Mouse (Mus musculus): Measurements from ENCODE around the gene Mef2a.

The Mef2a gene

GRCm38 (mm10) chr7:67243121-67243893, 129.4 kb downstream of the Mef2a start:
- peak; percentile 47 for DNase-seq

DNA sequence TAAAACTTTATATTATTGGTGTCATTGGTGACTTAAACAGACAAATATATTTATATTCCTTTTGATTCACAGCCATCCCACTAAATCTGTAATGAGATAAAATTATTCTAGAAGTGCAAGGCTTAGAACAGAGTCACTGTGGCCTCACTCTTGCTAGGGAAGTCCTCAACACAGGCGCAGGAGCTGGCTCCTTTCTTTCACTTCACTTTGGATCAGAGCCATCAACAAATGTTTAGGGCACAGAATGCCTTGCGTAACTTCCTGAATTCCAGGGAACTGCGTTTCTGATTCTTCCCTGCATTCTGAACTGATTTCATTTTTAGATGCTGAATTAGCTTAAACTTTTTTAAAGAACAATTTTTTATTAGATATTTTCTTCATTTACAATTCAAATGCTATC, 130.7 kb downstream of the Mef2a start:
- no peak for DNase-seq

- DNase-seq, result no peak
Observed at GRCm38 (mm10) chr7:67237752-67238151, 134.9 kb downstream of the Mef2a start.

- DNase-seq, result no peak
Observed at GRCm38 (mm10) chr7:67236351-67236750, 136.3 kb downstream of the Mef2a start.

GRCm38 (mm10) chr7:67234797-67235196, 137.9 kb downstream of the Mef2a start:
- DNase-seq, result peak; percentile 47

DNA sequence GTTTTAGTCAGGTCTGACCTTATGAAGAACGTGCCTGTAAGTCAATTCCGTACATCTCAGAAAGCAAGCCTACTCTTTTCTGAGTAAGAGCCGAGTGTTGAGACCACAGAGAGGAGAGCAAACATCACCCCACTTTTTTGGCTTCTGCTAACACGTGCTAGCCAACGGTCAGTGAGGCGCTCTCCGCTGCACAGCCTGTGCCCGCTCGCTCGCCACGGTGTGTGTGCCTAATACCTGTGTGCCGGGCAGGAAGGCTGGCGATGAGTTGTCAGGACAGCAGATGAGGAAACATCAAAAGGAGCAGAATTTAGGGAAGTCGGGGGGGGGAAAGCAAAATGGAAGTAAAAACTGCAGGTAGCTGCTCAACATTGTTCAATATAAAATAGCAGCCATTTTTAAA, 140.2 kb downstream of the Mef2a start:
- DNase-seq, result no peak

GRCm38 (mm10) chr7:67230640-67231140, 142.0 kb downstream of the Mef2a start:
- no peak for DNase-seq

DNA sequence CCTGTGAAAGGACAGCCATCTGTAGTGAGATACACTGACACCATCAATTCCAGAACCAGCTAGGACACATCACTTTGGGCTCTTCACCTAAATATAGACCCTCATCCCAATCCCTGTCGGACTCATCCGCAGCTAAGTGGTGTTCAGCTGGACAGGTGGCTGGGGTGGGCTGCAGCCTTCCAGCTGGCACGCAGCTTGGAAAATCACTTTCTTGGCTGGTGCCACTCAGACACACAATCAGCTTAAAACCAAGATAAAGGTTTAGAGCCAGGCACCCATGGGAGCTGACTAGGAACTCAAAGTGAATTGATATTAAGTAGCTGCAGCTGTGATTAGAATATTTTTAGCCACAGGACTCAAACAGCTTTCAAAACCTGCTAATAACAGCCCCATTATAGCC, 142.4 kb downstream of the Mef2a start:
- no peak for DNase-seq

- DNase-seq, result no peak
Observed at GRCm38 (mm10) chr7:67229701-67230100, 143.0 kb downstream of the Mef2a start.

- DNase-seq, result peak; percentile 77
Observed at GRCm38 (mm10) chr7:67228891-67229602, 143.6 kb downstream of the Mef2a start.

- no peak for DNase-seq
Observed at GRCm38 (mm10) chr7:67228390-67228789, 144.3 kb downstream of the Mef2a start.

DNA sequence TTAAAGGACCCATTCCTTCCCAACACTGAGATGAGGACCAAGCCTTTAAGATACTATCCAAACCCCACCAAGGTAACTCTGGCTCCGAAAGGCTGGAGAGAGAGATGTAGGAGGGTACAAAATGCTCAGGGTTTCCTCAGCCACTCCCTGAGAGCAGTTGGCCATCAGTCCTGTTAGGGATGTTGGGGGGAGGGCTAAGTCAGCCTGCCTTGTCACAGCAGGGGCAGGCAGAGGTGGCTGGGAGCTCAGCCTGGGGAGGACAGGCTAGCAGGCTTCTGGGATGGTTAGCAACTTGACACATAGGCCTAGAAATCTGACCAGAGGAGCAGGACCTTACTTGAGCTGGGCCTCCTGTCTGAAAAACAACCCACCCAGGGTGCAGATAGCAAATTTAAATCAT, 145.1 kb downstream of the Mef2a start:
- DNase-seq, result no peak

DNA sequence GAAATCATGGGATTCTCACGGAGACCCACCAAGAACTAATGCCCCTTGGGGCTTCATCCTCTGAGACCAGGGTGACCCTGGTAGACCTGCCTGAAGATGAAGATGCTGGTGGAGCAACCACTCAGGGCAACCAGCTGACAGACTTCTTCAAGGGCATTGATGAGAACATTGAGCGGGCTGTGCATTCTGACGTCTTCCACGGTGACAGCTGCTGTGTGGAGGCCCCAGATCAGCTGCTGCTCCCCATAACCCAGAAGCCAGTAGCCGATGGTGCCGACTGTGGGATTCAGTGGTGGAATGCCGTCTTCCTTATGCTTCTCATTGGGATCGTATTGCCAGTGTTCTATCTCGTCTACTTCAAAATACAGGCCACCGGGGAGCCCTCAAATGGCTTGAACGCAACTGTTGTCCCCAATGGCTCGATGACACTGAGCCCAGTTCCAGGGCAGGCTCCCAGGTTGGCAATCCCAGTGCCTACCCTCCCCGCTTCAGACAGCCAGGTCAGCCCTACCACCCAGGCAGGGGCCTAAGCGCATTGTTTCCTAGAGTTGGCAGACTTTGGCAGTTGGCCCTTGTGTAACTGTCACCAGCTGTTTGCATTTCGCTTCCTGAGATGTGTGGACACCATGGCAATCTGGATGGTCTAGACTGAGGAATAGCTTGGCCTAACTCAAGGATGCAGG, 146.6 kb downstream of the Mef2a start:
- no peak for DNase-seq

DNA sequence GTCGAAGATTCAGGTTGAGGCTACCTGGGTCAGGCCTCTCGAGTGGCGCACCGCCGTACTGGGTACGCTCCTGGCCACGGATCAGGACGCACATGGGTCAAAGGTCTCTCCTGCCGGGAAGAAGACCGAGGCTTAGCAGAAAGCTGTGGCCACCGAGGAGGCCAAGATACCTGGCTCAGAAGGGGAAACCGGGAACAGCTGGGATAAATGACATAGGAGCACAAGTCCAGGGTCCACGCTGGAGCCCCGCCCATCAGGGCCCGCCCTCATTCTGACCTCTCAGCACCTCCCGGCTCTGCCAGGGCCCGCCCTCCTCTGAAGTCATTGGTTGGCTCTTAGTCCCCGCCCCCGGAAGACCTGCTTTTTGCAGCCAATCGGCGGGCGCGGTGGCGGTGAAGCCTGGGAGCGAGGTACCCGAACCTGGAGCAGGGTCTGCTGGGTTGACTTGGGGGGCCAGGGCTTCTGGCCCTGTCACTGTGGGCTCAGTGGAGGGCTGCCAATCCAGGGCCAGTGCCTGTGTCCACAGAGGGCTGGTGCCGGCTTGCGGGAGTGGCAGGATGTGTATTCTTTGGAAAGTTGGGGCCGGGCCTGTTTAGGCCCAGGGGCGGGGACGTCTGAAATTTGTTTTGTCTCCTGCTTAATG, 150.3 kb downstream of the Mef2a start, which contains the start of gene Lysmd4:
Gene Lysmd4, plus strand, starts transcription at position 325 of the 643 bp plus-strand sequence.
- DNase-seq, result peak; percentile 99

- peak; percentile 83 for DNase-seq
Observed at GRCm38 (mm10) chr7:67217025-67217424, 155.6 kb downstream of the Mef2a start.

- DNase-seq, result no peak
Observed at GRCm38 (mm10) chr7:67216351-67216750, 156.3 kb downstream of the Mef2a start.

DNA sequence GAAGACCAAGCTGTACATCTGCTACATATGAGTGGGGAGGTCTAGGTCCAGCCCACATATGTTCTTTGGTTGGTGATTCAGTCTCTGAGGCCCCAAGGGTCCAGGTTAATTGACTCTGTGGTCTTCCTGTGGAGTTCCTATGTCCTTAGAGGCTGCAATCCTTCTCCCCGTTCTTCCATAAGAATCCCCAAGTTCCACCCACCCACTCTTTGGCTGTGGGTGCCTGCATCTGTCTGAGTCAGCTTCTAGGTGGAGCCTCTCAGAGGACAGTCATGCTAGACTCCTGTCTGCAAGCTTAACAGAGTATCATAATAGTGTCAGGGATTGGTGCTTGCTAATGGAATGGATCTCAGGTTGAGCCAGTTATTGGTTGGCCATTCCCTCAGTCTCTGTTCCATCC, 159.1 kb downstream of the Mef2a start:
- no peak for DNase-seq

GRCm38 (mm10) chr7:67211971-67212370, 160.7 kb downstream of the Mef2a start:
- no peak for DNase-seq

DNA sequence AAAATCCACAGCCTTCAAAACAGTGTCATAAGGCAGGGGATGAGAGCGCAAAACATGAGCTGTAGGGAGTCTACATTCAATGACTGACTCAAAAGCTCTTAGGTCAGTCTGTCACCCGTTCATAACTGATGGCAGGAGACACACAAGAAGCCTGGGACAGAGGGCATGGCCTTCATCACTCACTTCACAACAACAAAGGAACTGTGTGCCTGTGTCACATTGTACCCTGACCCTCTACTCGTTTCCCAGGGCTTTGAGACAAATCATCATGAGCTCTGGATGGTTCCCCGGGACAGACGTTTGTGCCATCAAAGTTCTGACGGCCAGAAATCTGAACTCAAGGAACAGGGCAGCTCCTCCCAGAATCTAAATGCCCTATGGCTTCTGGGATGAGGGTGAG, 161.3 kb downstream of the Mef2a start:
- DNase-seq, result no peak

DNA sequence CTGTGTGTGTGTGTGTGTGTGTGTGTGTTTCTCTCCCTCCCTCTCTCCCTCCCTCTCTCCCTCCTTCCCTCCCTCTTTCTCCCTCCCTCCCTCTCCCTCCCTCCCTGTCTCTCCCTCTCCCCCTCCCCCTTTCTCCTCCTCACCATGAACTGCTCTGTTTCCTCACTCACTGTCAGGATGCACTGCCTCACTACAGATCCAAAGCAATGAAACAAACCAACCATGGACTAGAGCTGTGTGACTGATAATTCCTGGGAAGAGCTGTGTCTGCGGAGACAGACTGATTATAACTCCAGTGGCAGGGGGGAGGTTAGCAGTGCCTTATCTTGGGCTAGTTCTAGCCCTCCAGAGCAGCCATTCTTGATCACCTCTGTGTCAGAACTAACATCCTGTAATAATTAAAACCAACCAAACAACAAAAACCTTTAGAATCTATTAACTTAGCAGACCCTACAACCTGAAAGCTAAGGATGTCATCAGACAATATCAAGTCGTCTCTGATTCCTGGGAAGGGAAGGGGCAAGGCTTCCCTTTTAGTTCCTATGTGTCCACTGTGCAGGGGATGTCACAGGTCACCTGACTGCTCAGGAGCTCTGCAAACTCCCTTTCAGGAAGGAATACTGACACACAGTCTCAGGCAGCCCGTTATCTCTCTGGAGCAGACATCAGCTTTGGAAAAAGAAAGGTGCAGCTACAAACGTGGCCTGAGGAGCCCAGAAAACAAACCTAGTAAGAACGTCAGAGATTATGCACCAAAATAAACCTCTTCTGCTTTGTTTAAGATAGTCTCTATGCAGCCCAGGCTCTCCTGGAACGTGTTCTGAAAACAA, 162.4 kb downstream of the Mef2a start:
- no peak for DNase-seq

DNA sequence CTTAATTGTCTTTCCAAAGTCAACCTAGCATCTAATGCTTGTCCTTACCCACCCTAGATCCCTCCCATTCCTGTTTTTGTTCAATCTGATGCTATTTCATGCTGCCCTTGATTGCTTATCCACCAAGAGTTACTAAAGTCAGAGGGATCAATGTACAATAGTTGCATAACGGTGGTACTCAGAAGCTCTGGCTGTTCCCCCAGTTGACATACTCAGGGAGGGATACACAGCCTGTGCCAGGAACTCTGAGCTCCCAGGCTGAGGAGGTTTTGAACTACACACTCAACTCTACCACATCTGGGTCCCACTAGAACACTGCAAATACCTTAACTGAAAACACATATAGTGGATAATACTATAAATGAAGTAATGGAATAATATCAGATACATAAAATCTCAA, 164.3 kb downstream of the Mef2a start:
- no peak for DNase-seq

GRCm38 (mm10) chr7:67207701-67208100, 165.0 kb downstream of the Mef2a start:
- no peak for DNase-seq

Measured in lung, postnatal 10 days (tissue).